16 mouse cellular contexts compared by ENCODE assay signal in genomic region chr12:10457960-10458655, GRCm38 (mm10).
"Had no signal": no experiment of that assay in that cellular context is flagged by ENCODE, and none has a peak within 500 bp of the region (broad histone marks: within the 10 kb centered on the region; RNA-seq: fewer than 3 reads in every experiment).

No protein-coding gene starts in this region.

- H3K4me3 ChIP-seq: neural tube, embryonic 13.5 days; neural tube, embryonic 15.5 days; stomach, embryonic 15.5 days had no signal

- H3K4me2 ChIP-seq: neural tube, embryonic 13.5 days; neural tube, embryonic 15.5 days; stomach, embryonic 15.5 days had no signal

- DNase-seq: retina, postnatal 1 day; right cerebral cortex, adult 18-20 months; right cerebral cortex, postnatal 14 days; right cerebral cortex, postnatal 25 days; right cerebral cortex, postnatal 4 days; spleen, adult 18-20 months; thymus, adult 18-20 months; thymus, adult 2 months; thymus, postnatal 14 days; thymus, postnatal 25 days; thymus, postnatal 36 days; thymus, postnatal 4 days had no signal

- H3K27ac ChIP-seq: neural tube, embryonic 13.5 days; neural tube, embryonic 15.5 days; stomach, embryonic 15.5 days; stomach, postnatal 0 days had no signal

- H3K4me1 ChIP-seq: neural tube, embryonic 13.5 days; neural tube, embryonic 15.5 days; stomach, embryonic 15.5 days had no signal

- H3K9me3 ChIP-seq: neural tube, embryonic 13.5 days; neural tube, embryonic 15.5 days; stomach, embryonic 15.5 days had no signal

- H3K9ac ChIP-seq: neural tube, embryonic 13.5 days; neural tube, embryonic 15.5 days; stomach, embryonic 15.5 days had no signal

- H3K36me3 ChIP-seq: neural tube, embryonic 13.5 days; neural tube, embryonic 15.5 days; stomach, embryonic 15.5 days had no signal

- H3K27me3 ChIP-seq: neural tube, embryonic 13.5 days; neural tube, embryonic 15.5 days; stomach, embryonic 15.5 days had no signal
